Mouse (Mus musculus) ovary, adult 18-20 months (tissue): ENCODE measurements around the gene Lim2.
"Not testable (repeated sequence)": the region's sequence is repeated elsewhere in the genome, so short reads cannot be mapped to it uniquely, and the experiment has no call there.

ENCODE experiments used
- DNase-seq: peaks from one replicate; pipeline ENCODE4 v3.0.0; 2022; ENCODE audit warnings: low spot score, mixed read lengths

Gene Lim2

GRCm38 (mm10) chr7:43427406-43427805 is at the start of gene Lim2:
TSS of gene Lim2 (plus strand) at chr7:43427670.
- no peak for DNase-seq

- no peak for DNase-seq
Observed at GRCm38 (mm10) chr7:43378226-43378625, 49.2 kb upstream of the Lim2 start.

GRCm38 (mm10) chr7:43392349-43393121 is 34.9 kb upstream of the Lim2 start:
- no peak for DNase-seq

GRCm38 (mm10) chr7:43399501-43399900 is 28.0 kb upstream of the Lim2 start:
- no peak for DNase-seq

GRCm38 (mm10) chr7:43402718-43403117 is 24.8 kb upstream of the Lim2 start:
- DNase-seq = no peak

- no peak for DNase-seq
Observed at GRCm38 (mm10) chr7:43407573-43407972, 19.9 kb upstream of the Lim2 start.

- DNase-seq = no peak
Observed at GRCm38 (mm10) chr7:43408131-43408553, 19.3 kb upstream of the Lim2 start, which contains the start of gene Siglecg. TSS of gene Siglecg (plus strand) at chr7:43408204.

- no peak for DNase-seq
Observed at GRCm38 (mm10) chr7:43409084-43409483, 18.4 kb upstream of the Lim2 start.

GRCm38 (mm10) chr7:43411724-43412123 is 15.7 kb upstream of the Lim2 start:
- DNase-seq = not testable (repeated sequence)

GRCm38 (mm10) chr7:43417298-43417697 is 10.2 kb upstream of the Lim2 start:
- DNase-seq = no peak

GRCm38 (mm10) chr7:43422995-43423617 is 4.4 kb upstream of the Lim2 start:
- DNase-seq = peak; percentile 33

- DNase-seq = no peak
Observed at GRCm38 (mm10) chr7:43423991-43424625, 3.4 kb upstream of the Lim2 start.

GRCm38 (mm10) chr7:43429500-43429899 is 2.0 kb downstream of the Lim2 start:
- no peak for DNase-seq

- DNase-seq = no peak
Observed at GRCm38 (mm10) chr7:43432891-43433290, 5.4 kb downstream of the Lim2 start.

GRCm38 (mm10) chr7:43434676-43435075 is 7.2 kb downstream of the Lim2 start:
- DNase-seq = no peak

GRCm38 (mm10) chr7:43436341-43437255 is 9.1 kb downstream of the Lim2 start, which contains the start of gene Nkg7:
TSS of gene Nkg7 (plus strand) at chr7:43437073.
- DNase-seq = no peak

GRCm38 (mm10) chr7:43438611-43439010 is 11.1 kb downstream of the Lim2 start:
- DNase-seq = no peak

GRCm38 (mm10) chr7:43440482-43440881 is 13.0 kb downstream of the Lim2 start, which contains the start of gene Cldnd2:
TSS of gene Cldnd2 (plus strand) at chr7:43440782.
- no peak for DNase-seq

- DNase-seq = no peak
Observed at GRCm38 (mm10) chr7:43441071-43441470, 13.6 kb downstream of the Lim2 start.

GRCm38 (mm10) chr7:43442684-43443083 is 15.2 kb downstream of the Lim2 start:
- DNase-seq = no peak

GRCm38 (mm10) chr7:43443126-43443916 is 15.9 kb downstream of the Lim2 start:
- peak; percentile 80 for DNase-seq
